Mouse (Mus musculus) heart, adult 11 months (tissue): ENCODE results near the gene Elovl5.

Experiments
- DNase-seq: peaks from one replicate; pipeline ENCODE4 v3.0.0; 2022

Gene Elovl5

DNA sequence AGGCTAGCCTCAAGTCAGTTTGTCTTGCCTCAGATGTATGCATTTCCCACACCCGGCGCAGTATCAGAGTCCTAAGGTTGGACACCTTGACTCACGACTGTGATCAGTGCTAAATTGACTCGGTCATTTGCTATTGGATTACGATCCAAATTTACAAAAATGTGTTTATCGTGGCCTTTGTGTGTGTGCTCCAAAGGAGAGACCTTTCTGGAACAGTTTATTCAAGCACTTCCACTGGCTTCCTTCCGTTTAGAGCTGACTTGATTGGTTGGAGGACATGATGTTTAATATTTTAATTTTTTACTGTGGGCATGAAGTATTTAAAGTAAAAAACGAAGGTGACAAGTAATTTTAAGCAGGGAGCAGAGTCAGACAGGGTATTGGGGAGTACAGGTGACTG, 38.8 kb downstream of the Elovl5 start:
- DNase-seq, result no peak

DNA sequence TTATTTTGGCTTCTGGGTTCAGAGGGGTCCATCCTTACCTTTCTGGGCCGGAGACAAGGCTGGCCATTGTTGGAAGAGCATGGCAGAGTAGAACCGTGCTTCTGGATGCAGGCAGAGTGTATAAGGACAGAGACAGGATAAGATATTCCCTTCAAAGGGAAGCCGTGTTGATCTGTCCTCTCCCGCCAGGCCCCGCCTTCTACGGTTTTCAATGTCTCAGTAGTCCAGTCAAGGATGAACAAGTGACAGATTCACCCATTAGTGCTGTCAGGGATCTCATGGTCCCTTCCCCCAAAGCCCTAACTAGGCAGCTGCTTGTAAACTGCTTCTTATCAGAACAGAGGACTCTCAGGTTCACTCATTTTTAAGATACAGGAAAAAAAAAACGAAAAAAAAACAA, 41.2 kb downstream of the Elovl5 start:
- DNase-seq, result no peak

DNA sequence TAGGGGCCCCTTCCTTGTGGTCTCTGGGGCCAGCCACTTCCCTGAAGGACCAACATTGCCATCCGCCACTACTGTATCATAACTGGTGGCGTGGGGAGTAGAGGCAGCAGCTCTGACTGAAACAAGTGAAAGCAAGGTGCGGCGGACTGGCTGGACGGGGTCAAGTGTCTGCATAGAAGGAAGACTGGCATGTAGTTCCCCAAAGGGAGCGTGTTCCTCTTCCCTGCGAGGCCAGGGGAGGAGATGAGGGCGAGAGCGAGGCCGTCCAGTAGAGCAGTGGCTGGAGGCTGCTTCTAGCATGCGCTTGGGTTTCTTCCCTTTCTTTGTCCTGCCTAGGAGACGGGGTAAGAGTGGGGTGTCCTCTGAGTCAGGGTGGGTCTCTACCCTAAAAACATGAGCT, 42.6 kb downstream of the Elovl5 start:
- peak; percentile 94 for DNase-seq

DNA sequence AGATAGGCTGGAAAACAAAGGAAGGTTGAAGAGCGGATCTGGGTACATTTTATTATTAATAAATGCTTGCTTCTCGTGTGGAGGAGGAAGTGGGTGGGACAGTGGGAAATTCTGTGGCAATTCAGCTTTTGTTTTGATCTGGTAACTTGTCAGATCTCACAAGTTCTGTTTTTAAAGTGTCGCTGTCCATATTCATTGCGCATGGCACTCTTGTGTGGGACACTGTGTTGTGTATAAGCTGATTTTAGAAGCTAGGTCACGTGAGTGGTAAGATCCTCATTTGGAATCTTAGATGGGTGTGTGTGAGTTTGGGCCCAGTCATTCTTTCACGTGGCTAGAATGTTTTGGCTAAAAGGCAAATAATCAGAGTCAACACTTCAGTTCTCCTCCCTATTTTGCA, 44.2 kb downstream of the Elovl5 start:
- peak; percentile 95 for DNase-seq

DNA sequence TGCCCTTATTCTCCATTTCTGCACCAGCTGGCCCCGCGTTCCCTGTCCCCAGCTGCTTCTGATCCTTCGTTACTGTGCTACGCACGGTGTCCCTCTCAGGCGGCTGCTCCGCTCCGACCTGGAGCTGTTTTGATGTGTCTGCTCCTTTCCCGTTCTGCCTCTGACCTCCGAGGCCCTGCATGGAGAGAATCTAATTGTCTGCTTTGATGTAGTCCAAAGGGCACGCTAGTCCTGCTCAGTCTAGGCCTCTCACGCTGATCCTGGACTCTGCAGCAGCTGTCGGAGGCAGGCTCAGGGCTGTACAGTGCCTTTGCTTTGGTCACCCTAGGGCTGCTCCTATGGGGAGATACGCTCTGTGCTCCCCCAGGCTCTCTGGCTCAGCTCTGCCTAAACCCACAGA, 46.9 kb downstream of the Elovl5 start:
- no peak for DNase-seq

DNA sequence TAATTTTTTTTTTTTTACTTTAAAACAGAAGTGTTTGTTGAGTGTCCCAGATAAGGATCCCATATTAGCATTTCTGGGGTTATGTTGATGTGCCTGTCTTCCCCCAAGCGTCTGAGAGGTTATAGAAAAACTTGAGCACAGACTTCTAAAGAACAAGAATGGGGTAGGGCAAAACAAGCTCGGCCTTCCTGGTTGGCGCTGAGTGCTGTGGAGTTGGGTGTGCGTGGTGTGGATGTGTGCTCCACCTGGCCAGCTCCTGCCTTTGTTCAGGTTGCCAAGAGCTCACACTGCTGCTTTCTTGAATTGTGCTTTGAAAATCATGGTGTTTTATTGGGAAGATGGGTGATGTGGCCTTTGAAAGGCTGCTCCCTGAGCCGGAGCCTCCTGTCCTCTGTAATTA, 48.1 kb downstream of the Elovl5 start:
- DNase-seq, result no peak

DNA sequence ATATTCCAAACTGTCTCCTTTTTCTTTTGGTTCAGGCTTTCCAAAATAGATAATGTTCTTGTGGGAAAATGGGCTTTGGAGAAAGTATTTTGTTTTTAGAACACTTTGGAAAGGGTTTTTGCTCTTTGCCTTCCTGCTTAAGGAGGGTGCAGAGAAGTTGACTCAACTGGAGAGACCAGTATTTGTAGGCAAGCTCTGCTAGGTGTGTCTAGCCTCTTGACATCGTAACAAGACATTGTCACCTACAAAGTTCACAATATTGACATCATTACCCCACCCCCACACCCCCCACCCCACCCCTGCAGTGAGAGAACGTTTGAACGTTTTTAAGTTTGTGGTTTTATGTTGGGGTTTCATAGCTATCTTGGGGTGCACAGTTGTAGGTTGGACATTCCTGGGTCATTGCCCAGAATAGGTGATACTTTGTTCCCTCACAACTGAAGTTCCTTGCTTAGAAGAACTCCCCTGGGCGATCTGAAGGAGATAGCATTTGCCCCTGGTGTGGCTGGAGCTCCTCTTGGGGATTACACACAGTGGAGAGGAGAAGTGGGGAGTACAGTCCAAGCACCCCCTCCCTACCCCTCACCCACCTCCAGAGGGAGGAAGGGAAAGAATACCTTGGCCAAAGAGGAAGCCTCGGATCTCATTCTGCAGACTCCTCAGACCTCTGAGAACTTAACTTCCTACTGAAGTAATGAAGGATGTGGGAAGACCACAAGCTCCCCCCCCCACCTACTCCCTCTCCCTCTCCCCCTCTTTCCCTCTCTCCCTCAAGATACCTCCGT, 48.8 kb downstream of the Elovl5 start:
- no peak for DNase-seq

DNA sequence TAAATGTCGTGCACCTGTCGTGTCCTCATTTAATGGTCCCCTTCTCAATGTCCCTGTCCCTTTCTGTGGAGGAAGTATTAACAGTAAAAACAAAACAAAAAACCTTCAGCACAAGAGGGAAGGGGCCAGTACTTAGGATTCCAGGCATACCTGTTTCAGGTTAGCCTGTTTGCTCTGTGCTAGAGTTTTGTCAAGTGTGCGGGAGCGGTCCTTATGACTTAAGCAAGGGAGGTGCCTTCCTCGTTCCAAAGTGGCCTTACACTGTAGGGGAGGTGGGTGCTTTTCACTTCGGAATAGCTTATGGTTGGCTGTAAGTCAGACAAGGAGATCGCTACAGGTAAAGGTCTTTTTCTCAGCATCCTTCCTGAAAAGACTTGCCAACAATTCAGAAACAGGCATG, 49.7 kb downstream of the Elovl5 start:
- no peak for DNase-seq

DNA sequence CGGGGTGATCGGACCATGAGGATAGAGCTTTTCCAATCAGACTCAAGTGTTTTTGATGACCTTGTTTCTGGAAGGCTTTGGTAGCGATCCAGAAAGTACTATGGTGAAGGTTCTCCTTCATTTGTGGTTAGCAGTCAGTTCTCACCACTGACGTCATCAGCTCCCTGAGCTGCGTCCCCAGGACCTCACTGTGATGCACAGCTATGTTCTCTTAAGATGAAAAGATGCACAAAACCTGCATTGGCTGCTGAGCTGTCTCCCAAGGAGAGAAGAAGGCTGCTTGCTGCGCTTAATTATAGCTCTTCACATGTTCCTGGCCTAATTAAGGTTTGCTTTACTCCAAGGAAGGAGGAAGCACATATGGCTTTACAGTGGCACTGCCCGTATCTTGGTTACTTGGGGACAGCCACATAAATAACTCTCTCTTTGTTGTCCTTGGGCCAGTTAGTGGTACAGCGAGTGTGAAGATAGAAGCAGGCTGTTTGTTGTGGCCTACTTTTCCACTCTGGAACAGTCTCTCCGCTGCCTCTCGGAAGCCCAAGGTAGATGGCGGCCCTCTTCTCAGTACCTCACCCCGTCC, 50.5 kb downstream of the Elovl5 start:
- no peak for DNase-seq

DNA sequence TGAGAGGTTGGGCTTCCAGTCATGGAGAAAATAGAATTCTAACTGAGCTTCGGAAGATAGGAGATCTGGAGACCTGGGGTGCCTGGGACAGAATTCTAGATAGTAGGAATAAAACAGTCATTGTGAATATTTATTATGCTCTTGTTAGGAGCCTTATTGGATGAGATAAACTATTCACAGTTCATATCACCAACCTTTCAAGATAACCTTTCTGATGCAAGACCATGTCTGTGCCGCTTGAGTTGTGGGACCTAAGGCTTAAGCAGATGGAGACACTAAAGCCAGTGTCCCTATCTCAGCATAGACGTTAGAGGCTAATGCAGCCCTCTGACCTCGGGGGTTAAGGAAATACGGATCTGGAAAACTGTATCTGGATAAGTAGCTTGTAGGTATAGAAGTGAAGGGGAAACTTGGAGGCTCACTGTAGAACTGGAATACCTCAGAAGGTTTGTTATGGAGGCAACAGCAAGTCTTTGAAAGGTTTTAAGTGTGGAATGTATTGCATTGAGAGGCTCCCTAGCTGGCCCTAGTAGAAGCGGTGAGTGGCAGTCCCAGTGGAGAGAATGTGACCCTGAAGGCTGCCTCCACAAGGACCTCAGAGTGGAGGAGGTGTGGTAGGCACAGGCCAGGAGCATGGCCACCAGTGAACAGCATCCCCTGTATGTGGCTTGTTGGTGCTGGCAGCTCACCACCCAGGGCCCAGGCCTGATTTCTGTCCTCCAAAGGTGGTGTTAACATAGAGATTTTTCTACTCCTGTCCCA, 52.2 kb downstream of the Elovl5 start:
- no peak for DNase-seq

DNA sequence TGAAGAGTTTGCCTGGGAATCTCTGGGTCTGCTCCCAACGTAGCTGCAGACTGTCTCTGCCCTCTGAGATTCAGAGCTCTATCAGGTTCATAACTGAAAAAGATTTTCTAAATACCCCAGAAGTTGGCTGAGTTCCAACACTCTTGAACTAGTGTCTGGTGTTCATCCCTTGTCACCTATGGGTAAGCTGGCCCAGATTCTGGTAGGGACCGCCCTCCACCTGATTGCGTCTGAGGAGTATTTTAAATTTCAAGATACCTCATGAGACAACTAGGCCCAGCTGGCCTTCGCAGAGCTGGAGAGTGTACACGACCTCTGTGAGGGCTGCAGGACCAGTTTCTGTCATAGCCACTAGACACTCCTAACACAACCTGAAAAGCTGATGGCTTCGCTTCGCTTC, 61.8 kb downstream of the Elovl5 start:
- peak; percentile 76 for DNase-seq

DNA sequence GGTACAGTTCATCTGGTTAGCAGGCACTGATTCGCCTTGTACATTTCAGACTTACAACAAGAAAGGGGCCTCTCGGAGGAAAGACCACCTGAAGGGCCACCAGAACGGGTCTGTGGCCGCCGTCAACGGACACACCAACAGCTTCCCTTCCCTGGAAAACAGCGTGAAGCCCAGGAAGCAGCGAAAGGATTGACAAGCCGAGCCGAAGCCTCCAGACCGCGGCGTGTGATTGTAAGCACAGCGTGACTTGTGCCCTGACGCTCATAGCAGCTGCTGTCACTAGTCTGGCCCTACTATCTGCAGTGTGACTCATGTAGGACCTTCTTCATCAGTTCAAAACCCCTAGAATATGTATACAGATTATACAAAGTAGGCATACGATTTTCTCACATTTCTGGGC, 65.5 kb downstream of the Elovl5 start:
- DNase-seq, result peak; percentile 71

DNA sequence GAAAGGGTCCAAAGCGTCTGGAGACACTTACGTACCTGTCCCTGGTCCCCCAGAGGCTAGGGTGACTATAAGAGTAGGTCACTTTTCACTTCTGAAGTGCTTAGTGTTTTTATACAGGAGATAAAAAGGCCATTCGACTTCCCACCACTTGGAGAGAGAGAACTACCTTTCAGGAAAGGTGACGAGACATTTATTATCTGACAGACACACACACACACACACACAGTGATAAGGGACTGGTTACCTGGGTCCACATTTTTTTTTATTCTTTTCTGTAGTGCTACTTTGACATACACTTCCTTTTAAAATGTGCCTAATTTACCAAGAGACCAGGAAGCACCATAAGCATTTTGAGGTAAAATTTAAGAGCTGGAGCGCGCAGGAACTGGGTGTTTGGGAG, 66.4 kb downstream of the Elovl5 start:
- peak; percentile 21 for DNase-seq

DNA sequence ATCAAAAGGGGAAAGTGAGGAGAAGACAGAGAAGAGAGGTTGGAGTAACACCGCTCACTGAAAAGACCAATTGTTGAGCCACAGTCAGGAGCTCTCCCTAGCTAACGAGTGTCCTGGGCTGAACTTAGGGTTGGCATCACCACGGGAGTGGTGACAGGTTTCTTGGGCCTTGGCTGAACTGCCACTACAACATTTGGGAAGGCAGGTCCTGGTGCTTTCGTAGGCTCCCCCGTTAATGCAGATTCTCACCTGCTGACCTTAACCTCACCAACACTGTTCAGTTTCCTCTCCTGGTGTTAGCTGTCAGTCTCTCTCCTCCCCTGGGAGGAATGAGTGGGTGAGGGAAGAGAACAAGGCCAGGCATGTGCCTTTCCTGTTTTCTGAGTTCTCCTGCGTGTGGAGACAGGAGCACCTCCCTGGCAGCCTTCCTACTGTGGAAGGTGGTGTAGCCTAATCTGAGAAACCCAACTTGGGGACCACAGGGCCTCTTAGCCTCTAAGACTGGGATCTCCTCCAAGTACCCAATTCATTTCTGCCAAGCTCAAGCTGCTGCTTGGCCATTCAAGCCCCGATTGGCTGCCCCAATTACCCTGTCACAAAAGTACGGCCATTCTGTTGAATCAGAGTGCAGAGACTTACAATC, 69.1 kb downstream of the Elovl5 start:
- DNase-seq, result peak; percentile 94

DNA sequence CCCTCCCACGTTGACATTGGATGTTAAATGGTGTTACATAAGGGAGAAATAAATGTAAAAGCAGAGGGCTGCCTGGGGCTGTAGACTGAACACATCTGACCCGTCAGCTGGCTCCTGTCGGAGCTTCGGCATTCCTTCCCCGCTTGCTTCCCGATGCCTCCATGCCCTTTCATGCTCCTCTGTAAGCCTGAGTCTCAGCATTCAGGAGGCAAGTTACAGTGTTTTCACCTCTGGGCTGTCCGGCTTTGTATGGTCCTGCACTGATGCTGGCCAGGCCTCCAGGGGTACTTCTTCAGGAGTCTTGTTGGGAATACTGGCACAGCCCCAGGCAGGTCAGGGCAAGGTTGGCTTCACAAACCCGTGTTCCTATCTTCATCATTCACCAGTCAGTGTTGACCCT, 72.5 kb downstream of the Elovl5 start:
- peak; percentile 62 for DNase-seq

DNA sequence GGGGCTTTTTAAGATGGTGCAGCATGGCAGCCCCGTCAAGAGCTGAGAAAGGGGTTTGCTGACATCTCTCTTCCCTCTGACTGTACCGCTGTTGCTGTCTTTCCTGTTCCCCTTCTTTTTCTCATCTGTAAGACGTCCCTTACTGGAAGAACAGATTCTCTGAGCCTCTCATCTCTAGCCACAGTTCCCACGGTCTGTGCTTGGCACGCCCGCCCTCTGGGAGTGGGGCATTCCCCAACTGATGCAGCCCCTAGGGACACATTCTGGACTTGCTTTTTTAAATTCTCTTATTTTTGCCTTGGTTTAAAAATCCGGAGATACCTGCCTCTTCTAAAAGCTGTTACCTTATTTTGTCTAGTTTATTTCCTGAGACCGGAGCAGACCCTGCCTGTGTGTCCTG, 73.1 kb downstream of the Elovl5 start:
- peak; percentile 83 for DNase-seq

DNA sequence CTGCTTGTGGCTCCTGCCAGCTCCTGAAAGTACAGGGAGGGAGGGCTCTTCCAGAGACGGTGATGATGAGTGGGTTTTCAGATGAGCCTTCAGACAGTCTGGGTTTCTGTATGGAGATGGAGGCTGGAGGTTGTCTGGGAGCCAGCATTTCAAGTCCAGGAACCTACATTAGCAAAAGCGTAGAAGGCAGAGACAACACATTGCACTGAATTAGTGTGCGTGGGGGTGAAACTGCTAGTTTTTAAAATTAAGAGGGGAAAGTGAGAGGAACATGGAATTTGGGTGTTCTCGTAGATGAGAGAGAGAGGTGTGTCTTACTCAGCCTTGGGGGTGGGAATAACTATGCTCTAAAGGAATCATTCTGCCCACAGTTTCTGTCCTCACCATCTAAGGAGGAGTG, 74.5 kb downstream of the Elovl5 start:
- DNase-seq, result no peak

DNA sequence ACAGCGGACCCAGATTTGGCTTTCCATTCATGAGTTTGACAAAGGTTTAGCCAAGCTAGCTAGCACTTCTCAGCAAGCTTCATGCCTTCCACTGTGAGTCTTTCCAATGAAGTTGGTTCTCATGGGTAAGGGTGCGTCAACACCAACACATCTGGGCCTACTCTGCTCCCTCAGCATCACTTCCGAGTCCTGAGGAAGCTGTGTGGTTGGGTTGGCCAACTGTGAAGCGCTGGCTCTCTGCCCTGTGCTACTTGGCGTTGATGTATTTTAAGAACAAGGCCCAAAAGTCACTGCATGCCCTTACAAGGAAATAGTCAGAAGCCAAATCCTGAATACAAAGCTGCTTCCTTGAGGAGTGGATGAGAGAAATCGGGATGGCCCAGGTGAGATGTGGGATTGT, 75.1 kb downstream of the Elovl5 start:
- DNase-seq, result peak; percentile 94

DNA sequence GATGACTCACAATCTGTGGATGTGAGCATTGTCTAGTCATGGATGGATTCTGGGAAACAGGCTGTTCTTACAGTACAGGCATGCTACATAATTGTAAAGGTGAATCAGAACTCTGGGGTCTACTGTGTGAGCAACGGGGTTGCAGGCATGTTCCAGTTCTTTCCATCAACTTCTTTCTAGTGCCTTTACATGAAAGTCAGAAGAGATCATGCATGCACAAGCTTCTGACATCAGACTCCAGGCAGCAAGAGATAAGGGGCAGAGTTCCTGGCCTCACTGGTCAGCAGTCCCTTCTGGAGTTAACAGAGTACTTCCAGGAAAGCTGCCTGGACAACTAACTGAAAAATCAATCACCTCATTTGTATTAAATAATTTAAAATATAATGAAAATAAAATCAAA, 75.9 kb downstream of the Elovl5 start:
- DNase-seq, result peak; percentile 83

DNA sequence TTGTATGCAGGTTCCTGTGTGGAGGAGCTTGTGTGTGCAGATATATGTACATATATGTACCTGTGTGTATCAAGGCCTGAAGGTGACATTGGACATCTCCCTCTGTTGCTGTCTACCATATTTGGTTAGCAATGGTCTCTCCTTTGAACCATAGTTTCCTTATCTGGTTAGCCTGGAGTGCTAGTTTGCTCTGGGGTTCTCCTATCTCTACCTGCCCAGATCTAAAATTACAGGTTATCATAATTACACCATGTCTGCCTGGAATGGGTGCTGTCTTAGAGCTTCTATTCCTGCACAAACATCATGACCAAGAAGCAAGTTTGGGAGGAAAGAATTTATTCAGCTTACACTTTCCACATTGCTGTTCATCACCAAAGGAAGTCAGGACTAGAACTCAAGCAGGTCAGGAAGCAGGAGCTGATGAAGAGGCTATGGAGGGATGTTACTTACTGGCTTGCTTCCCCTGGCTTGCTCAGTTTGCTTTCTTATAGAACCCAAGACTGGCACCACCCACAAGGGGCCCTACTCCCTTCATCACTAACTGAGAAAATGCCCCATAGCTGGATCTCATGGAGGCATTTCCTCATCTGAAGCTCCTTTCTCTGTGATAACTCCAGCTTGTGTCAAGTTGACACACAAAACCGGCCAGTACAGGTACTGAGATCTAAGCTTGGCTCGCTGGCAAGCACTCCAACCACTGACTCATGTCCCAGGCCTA, 76.5 kb downstream of the Elovl5 start:
- DNase-seq, result peak; percentile 68

DNA sequence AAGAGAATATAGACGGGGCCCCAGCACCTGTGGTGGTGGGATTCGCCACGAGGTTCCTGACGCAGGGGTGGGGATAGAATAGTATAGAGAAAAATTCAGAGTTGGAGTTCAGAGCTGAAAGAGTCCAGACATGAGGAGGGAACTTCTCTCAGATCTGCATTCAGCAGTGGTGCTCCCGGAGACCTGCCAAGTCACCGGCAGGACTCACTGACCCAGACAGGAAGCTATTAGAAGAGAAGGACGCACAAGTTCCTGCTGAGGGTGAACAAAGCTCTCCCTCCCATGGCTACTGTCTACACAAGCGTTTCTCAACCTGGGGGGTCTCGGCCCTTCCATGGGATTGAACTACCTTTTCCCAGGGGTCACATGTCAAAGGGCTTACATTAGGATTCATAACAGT, 78.1 kb downstream of the Elovl5 start:
- DNase-seq, result peak; percentile 72

DNA sequence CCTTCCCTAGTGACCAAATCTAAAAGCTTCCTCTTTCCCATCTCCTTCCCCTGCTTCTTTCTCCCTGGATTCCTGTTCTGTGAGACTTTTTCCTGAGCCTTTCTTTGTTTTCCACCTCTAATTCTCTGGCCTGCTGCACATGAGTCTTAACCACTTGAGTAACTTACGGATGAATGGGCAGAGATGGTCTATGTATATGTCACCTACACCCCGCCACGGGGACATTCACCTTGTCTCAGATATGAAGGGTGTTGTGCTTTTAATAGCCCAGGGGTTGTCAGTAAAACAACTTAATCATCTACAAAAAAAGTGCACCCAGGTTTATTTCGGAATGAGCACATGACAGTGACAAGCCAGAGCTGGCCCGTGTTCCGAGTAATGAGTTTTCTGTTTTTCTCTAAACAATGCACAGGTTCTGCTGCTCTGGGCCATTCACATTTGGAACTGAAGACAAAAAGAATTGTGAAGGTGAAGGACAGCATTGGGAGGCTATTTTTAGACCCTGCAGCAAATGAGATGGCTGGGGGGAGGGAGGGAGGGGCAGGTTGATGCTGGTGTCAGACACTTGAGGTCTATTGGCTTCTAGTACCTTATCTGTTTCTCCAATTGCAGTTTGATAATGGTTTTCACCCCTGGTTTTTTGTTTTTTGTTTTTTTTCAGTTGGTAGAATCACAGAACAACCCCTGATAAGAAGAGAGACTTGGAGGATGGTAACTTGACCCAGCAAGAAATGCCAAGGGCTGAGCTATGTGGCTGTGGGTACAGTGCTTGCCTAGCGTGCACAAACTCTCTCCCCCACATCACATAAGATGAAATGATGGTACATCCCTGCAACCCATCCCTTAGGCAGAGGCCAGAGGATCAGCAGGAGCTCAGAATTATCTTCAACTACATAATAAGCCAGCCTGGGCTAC, 83.7 kb downstream of the Elovl5 start:
- no peak for DNase-seq
